Mouse (Mus musculus): ENCODE results near the gene Cdr2. TPM values are rescaled to one million over a fixed set of nuclear protein-coding genes. Genes with fewer than 3 reads are reported as not detected.
A peak's percentile ranks its signal among the peaks of the same experiment; 100 is the strongest.
"Not testable (repeated sequence)": the region's sequence is repeated elsewhere in the genome, so short reads cannot be mapped to it uniquely, and the experiment has no call there.

The Cdr2 gene
- polyA plus RNA-seq, 1 experiment from 2014 or later, result 3.2 TPM

- 92% methylated on average over 1 of the region's 1 CpGs for WGBS (ENCODE audit: missing documents)
- peaks cover 69% of the 10 kb centered on the region for H3K36me3 ChIP-seq (ENCODE audit: inconsistent target)
- no peaks in the 10 kb centered on the region for H3K79me2 ChIP-seq (ENCODE audit: inconsistent target)
- no peak overlapping the region for H3K27ac ChIP-seq
- H3K4me3 ChIP-seq (ENCODE audit: inconsistent target), result no peak overlapping the region
Measured at GRCm38 (mm10) chr7:120942506-120942905, 39.6 kb downstream of the Cdr2 start.

- WGBS (ENCODE audit: missing documents), result 96% methylated on average over 6 of the region's 6 CpGs
- Histone ChIP-seq H3K36me3 (ENCODE audit: inconsistent target) (peaks cover 82% of the 10 kb centered on the region), H3K79me2 (ENCODE audit: inconsistent target) (no peaks in the 10 kb centered on the region), H3K4me3 (ENCODE audit: inconsistent target) (no peak overlapping the region), H3K27ac (no peak overlapping the region)
Measured at GRCm38 (mm10) chr7:120941214-120941613, 40.9 kb downstream of the Cdr2 start.

- Histone ChIP-seq H3K79me2 (ENCODE audit: inconsistent target) (no peaks in the 10 kb centered on the region), H3K4me3 (ENCODE audit: inconsistent target) (no peak overlapping the region), H3K27ac (no peak overlapping the region), H3K36me3 (ENCODE audit: inconsistent target) (peaks cover 80% of the 10 kb centered on the region)
- over 99% methylated on average over 12 of the region's 12 CpGs for WGBS (ENCODE audit: missing documents)
Measured at GRCm38 (mm10) chr7:120940343-120940742, 41.8 kb downstream of the Cdr2 start.

- no peak overlapping the region for H3K27ac ChIP-seq
- WGBS (ENCODE audit: missing documents), result 96% methylated on average over 9 of the region's 9 CpGs
- H3K4me3 ChIP-seq (ENCODE audit: inconsistent target), result no peak overlapping the region
- no peaks in the 10 kb centered on the region for H3K79me2 ChIP-seq (ENCODE audit: inconsistent target)
- peaks cover 81% of the 10 kb centered on the region for H3K36me3 ChIP-seq (ENCODE audit: inconsistent target)
Measured at GRCm38 (mm10) chr7:120938206-120938605, 43.9 kb downstream of the Cdr2 start.

- H3K4me3 ChIP-seq (ENCODE audit: inconsistent target), result no peak overlapping the region
- H3K79me2 ChIP-seq (ENCODE audit: inconsistent target), result no peaks in the 10 kb centered on the region
- WGBS (ENCODE audit: missing documents), result 90% methylated on average over 4 of the region's 4 CpGs
- no peak overlapping the region for H3K27ac ChIP-seq
- H3K36me3 ChIP-seq (ENCODE audit: inconsistent target), result peaks cover 83% of the 10 kb centered on the region
Measured at GRCm38 (mm10) chr7:120936522-120936921, 45.6 kb downstream of the Cdr2 start.

GRCm38 (mm10) chr7:120934716-120935115 is 47.4 kb downstream of the Cdr2 start:
- 70% methylated on average over 5 of the region's 5 CpGs for WGBS (ENCODE audit: missing documents)
- Histone ChIP-seq H3K36me3 (ENCODE audit: inconsistent target) (peaks cover 83% of the 10 kb centered on the region; the same call in 1 of the 2 replicates), H3K27ac (no peak overlapping the region), H3K79me2 (ENCODE audit: inconsistent target) (no peaks in the 10 kb centered on the region), H3K4me3 (ENCODE audit: inconsistent target) (no peak overlapping the region)

- H3K36me3 ChIP-seq (ENCODE audit: inconsistent target), result peaks cover 83% of the 10 kb centered on the region; the same call in 1 of the 2 replicates
- WGBS (ENCODE audit: missing documents), result 95% methylated on average over 5 of the region's 5 CpGs
- no peaks in the 10 kb centered on the region for H3K79me2 ChIP-seq (ENCODE audit: inconsistent target)
- no peak overlapping the region for H3K4me3 ChIP-seq (ENCODE audit: inconsistent target)
- H3K27ac ChIP-seq, result no peak overlapping the region
Measured at GRCm38 (mm10) chr7:120933680-120934195, 48.4 kb downstream of the Cdr2 start.

- 89% methylated on average over 6 of the region's 7 CpGs for WGBS (ENCODE audit: missing documents)
- Histone ChIP-seq H3K36me3 (ENCODE audit: inconsistent target) (peaks cover 81% of the 10 kb centered on the region), H3K4me3 (ENCODE audit: inconsistent target) (no peak overlapping the region), H3K27ac (no peak overlapping the region), H3K79me2 (ENCODE audit: inconsistent target) (no peaks in the 10 kb centered on the region)
Measured at GRCm38 (mm10) chr7:120933110-120933509, 49.0 kb downstream of the Cdr2 start.

GRCm38 (mm10) chr7:120918526-120918962 is 63.6 kb downstream of the Cdr2 start:
- Histone ChIP-seq H3K27ac (no peak overlapping the region), H3K36me3 (ENCODE audit: inconsistent target) (no peaks in the 10 kb centered on the region), H3K4me3 (ENCODE audit: inconsistent target) (peak overlapping the region; percentile 63), H3K79me2 (ENCODE audit: inconsistent target) (peaks cover 54% of the 10 kb centered on the region)
- 3% methylated on average over 10 of the region's 10 CpGs for WGBS (ENCODE audit: missing documents)

GRCm38 (mm10) chr7:120917592-120918461 is 64.3 kb downstream of the Cdr2 start, which contains the start of gene Polr3e:
Gene Polr3e (plus strand): TSS chr7:120917744.
- H3K4me3 ChIP-seq (ENCODE audit: inconsistent target), result peak within 1 kb of the TSS; percentile 63
- under 1% methylated on average over 86 of the region's 102 CpGs for WGBS (ENCODE audit: missing documents)
- peaks cover 46% of the 10 kb centered on the region for H3K79me2 ChIP-seq (ENCODE audit: inconsistent target)
- H3K27ac ChIP-seq, result no peak within 1 kb of the TSS
- no peaks in the 10 kb centered on the region for H3K36me3 ChIP-seq (ENCODE audit: inconsistent target)

- Histone ChIP-seq H3K27ac (no peak overlapping the region), H3K36me3 (ENCODE audit: inconsistent target) (no peaks in the 10 kb centered on the region), H3K4me3 (ENCODE audit: inconsistent target) (peak overlapping the region; percentile 39), H3K79me2 (ENCODE audit: inconsistent target) (peaks cover 41% of the 10 kb centered on the region)
- WGBS (ENCODE audit: missing documents), result 4% methylated on average over 12 of the region's 12 CpGs
Measured at GRCm38 (mm10) chr7:120917279-120917591, 64.9 kb downstream of the Cdr2 start.

GRCm38 (mm10) chr7:120916262-120916875 is 65.7 kb downstream of the Cdr2 start:
- Histone ChIP-seq H3K27ac (no peak overlapping the region), H3K79me2 (ENCODE audit: inconsistent target) (peaks cover 32% of the 10 kb centered on the region), H3K36me3 (ENCODE audit: inconsistent target) (no peaks in the 10 kb centered on the region), H3K4me3 (ENCODE audit: inconsistent target) (no peak overlapping the region)
- WGBS (ENCODE audit: missing documents), result 78% methylated on average over 11 of the region's 11 CpGs

GRCm38 (mm10) chr7:120913332-120913731 is 68.8 kb downstream of the Cdr2 start:
- WGBS (ENCODE audit: missing documents), result 36% methylated on average over 1 of the region's 1 CpGs
- no peak overlapping the region for H3K4me3 ChIP-seq (ENCODE audit: inconsistent target)
- no peaks in the 10 kb centered on the region for H3K36me3 ChIP-seq (ENCODE audit: inconsistent target)
- no peak overlapping the region for H3K27ac ChIP-seq
- peaks cover 1% of the 10 kb centered on the region; the same call in 1 of the 2 replicates for H3K79me2 ChIP-seq (ENCODE audit: inconsistent target)

- not testable (repeated sequence) for H3K4me3 ChIP-seq (ENCODE audit: inconsistent target); H3K27ac ChIP-seq; H3K79me2 ChIP-seq (ENCODE audit: inconsistent target); H3K36me3 ChIP-seq (ENCODE audit: inconsistent target)
- 96% methylated on average over 5 of the region's 6 CpGs for WGBS (ENCODE audit: missing documents)
Measured at GRCm38 (mm10) chr7:120911268-120911667, 70.8 kb downstream of the Cdr2 start.

- H3K36me3 ChIP-seq (ENCODE audit: inconsistent target); H3K79me2 ChIP-seq (ENCODE audit: inconsistent target); H3K27ac ChIP-seq; H3K4me3 ChIP-seq (ENCODE audit: inconsistent target): not testable (repeated sequence)
- WGBS (ENCODE audit: missing documents), result 79% methylated on average over 2 of the region's 3 CpGs
Measured at GRCm38 (mm10) chr7:120910172-120910571, 71.9 kb downstream of the Cdr2 start.
